Mouse (Mus musculus) neural tube, embryonic 15.5 days (tissue): ENCODE measurements at regions not wholly inside any gene's neighbourhood (a gene's known extent, or its start where the extent isn't known, plus 50 kb on each side); places are given as distances from the start of the nearest gene placed in this dataset.

ENCODE experiments used
- ATAC-seq: fragments of 200-750 bp; cut with Nextera tagmentation; 2 replicates; pipeline ENCODE4 v1.8.0; 2017; ENCODE audit warnings: mild to moderate bottlenecking, moderate TSS enrichment, moderate library complexity; ENCODE audit not compliant: low FRiP score
- H3K27ac ChIP-seq: fragments of 300-500 bp; sonication (generic); replicated peaks from 2 replicates; pipeline ENCODE4 v1.5.1; 2015; ENCODE audit warnings: mild to moderate bottlenecking, inconsistent platforms
- H3K27me3 ChIP-seq: fragments of 300-500 bp; sonication (generic); replicated peaks from 2 replicates; pipeline ENCODE4 v1.6.1; 2015; ENCODE audit warnings: inconsistent platforms
- H3K36me3 ChIP-seq: fragments of 300-500 bp; sonication (generic); 2 replicates; pipeline ENCODE4 v1.6.1; 2015; ENCODE audit warnings: inconsistent platforms
- H3K4me1 ChIP-seq: fragments of 300-500 bp; sonication (generic); 2 replicates; pipeline ENCODE4 v1.6.1; 2015; ENCODE audit warnings: inconsistent platforms
- H3K4me2 ChIP-seq: fragments of 300-500 bp; sonication (generic); 2 replicates; pipeline ENCODE4 v1.6.1; 2015; ENCODE audit warnings: inconsistent platforms, mild to moderate bottlenecking, moderate library complexity
- H3K4me3 ChIP-seq: fragments of 300-500 bp; sonication (generic); replicated peaks from 2 replicates; pipeline ENCODE4 v1.5.1; 2015; ENCODE audit warnings: mild to moderate bottlenecking, inconsistent platforms
- H3K9ac ChIP-seq: fragments of 300-500 bp; sonication (generic); replicated peaks from 2 replicates; pipeline ENCODE4 v1.6.1; 2015; ENCODE audit warnings: mild to moderate bottlenecking, inconsistent platforms
- H3K9me3 ChIP-seq: fragments of 300-500 bp; sonication (generic); replicated peaks from 2 replicates; pipeline ENCODE4 v1.6.1; 2016; ENCODE audit warnings: inconsistent platforms
- WGBS: fragments of 180-500 bp; shearing (Covaris S2); methylation state at CpG from one replicate; pipeline ENCODE4 v1.1.7; 2015; ENCODE audit warnings: mixed read lengths; 5-methylcytosine and 5-hydroxymethylcytosine counted together

- H3K36me3 ChIP-seq = no peaks in the 10 kb centered on the region
- H3K4me2 ChIP-seq = no peak overlapping the region
- WGBS = 92% methylated on average over 5 of the region's 5 CpGs
- no peak for ATAC-seq
- H3K9me3 ChIP-seq = no peaks in the 10 kb centered on the region
- no peak overlapping the region for H3K9ac ChIP-seq
- no peak overlapping the region for H3K27ac ChIP-seq
- H3K4me3 ChIP-seq = no peak overlapping the region
- no peaks in the 10 kb centered on the region for H3K27me3 ChIP-seq
- H3K4me1 ChIP-seq = peaks cover 28% of the 10 kb centered on the region
These were observed 166.2 kb downstream of the Tpra1 start for GRCm38 (mm10) chr6:89068286-89068685.

GRCm38 (mm10) chr6:89069108-89069507 is 167.1 kb downstream of the Tpra1 start:
- H3K4me2 ChIP-seq = no peak overlapping the region
- no peak overlapping the region for H3K9ac ChIP-seq
- H3K27ac ChIP-seq = peak overlapping the region; percentile 51; the same call in 1 of the 2 replicates
- H3K9me3 ChIP-seq = no peaks in the 10 kb centered on the region
- H3K4me3 ChIP-seq = no peak overlapping the region
- 28% methylated on average over 5 of the region's 5 CpGs for WGBS
- no peaks in the 10 kb centered on the region for H3K27me3 ChIP-seq
- H3K4me1 ChIP-seq = peaks cover 32% of the 10 kb centered on the region
- ATAC-seq = peak; percentile 45; the same call in 1 of the 2 replicates
- H3K36me3 ChIP-seq = no peaks in the 10 kb centered on the region

DNA sequence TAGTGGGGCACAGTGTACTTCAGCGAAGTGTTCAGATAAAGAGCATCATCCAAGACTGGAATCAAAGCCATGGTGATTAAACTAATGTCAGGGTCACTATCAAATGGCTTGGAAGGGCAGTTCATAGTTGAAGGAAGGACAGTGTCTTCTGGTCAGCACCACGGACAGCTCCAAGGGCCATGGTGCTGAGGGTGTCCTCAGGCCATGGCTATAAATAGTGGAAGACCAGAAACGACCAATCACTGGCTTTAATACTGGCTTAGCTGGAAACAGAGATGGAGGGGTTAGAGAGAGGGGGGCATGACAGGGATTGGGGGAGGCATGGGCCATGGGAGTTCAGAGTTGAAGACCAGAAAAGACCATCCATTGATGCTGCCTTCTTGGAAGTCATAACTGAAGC is 168.0 kb downstream of the Tpra1 start:
- WGBS = 16% methylated on average over 3 of the region's 3 CpGs
- H3K4me1 ChIP-seq = peaks cover 32% of the 10 kb centered on the region

DNA sequence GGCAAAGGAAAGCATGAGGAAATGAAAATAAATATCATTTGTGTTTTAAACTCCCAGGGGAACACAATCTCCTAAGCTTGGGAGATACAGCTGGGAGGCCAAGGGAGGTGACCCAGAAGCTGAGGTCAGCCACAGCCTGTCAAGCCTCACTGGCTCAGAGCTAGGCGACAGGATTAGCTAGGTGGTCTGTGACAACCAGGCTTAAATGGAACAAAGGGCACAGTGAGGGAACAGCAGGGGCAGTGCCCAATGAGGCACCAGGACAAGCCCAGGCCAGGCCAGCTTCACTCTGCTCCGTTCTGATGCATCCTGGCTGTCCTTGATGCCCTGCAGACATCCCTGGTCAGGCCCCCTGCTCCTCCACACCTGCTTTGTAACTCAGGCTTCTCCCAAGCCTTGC is 169.7 kb downstream of the Tpra1 start:
- ATAC-seq = no peak
- 41% methylated on average over 2 of the region's 2 CpGs for WGBS
- Histone ChIP-seq H3K27me3 (no peaks in the 10 kb centered on the region), H3K9ac (no peak overlapping the region), H3K4me2 (no peak overlapping the region), H3K36me3 (no peaks in the 10 kb centered on the region), H3K9me3 (no peaks in the 10 kb centered on the region), H3K27ac (no peak overlapping the region), H3K4me3 (no peak overlapping the region), H3K4me1 (peaks cover 27% of the 10 kb centered on the region)

More for the DNA sequence above, 168.0 kb downstream of the Tpra1 start:
- H3K4me3 ChIP-seq = no peak overlapping the region
- H3K36me3 ChIP-seq = no peaks in the 10 kb centered on the region
- no peak overlapping the region for H3K9ac ChIP-seq
- no peak overlapping the region for H3K27ac ChIP-seq
- ATAC-seq = no peak
- H3K4me2 ChIP-seq = no peak overlapping the region
- H3K9me3 ChIP-seq = no peaks in the 10 kb centered on the region
- H3K27me3 ChIP-seq = no peaks in the 10 kb centered on the region

GRCm38 (mm10) chr6:89072569-89072968 is 170.5 kb downstream of the Tpra1 start:
- H3K4me3 ChIP-seq = no peak overlapping the region
- H3K4me1 ChIP-seq = peaks cover 27% of the 10 kb centered on the region
- no peaks in the 10 kb centered on the region for H3K27me3 ChIP-seq
- no peaks in the 10 kb centered on the region for H3K9me3 ChIP-seq
- H3K9ac ChIP-seq = no peak overlapping the region
- ATAC-seq = no peak
- H3K4me2 ChIP-seq = no peak overlapping the region
- H3K36me3 ChIP-seq = no peaks in the 10 kb centered on the region
- WGBS = 53% methylated on average over 2 of the region's 2 CpGs
- no peak overlapping the region for H3K27ac ChIP-seq

DNA sequence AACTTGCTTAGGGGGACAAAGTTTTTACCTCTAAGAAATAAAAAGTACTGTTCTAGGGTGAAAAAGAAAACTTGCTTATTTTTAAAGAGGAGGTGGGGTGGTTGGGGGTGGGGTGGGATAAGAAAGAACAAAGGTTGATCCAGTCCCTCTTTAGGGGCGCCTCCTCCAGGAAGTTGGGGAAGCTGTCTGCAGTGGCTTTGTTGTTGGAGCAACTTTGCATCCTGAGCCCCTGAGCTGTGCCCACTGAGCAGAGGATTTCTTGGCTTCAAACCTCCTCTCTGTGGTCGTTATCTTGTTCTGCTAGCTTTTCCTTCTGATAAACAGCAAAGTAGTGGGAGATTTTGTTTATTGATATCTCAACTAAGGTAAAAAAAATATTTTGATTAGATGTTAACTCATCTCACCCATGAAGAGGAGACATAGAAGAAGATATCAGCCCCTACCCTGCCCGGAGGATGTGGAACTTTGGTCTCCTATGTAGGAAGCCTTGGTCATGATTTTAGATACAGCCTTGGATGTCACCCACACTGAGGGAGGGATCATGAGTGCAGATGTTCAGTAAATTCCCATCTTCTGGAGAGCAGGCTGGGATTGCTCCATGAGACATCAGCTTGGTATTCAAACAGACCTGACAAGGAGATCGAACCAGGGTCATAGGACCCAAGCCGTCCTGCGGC is 179.7 kb downstream of the Tpra1 start:
- H3K4me1 ChIP-seq = no peaks in the 10 kb centered on the region
- no peaks in the 10 kb centered on the region for H3K36me3 ChIP-seq
- no peaks in the 10 kb centered on the region for H3K9me3 ChIP-seq
- 79% methylated on average over 6 of the region's 6 CpGs for WGBS
- no peak for ATAC-seq
- H3K4me2 ChIP-seq = no peak overlapping the region
- no peak overlapping the region for H3K9ac ChIP-seq
- H3K27ac ChIP-seq = no peak overlapping the region
- H3K27me3 ChIP-seq = no peaks in the 10 kb centered on the region
- H3K4me3 ChIP-seq = no peak overlapping the region

DNA sequence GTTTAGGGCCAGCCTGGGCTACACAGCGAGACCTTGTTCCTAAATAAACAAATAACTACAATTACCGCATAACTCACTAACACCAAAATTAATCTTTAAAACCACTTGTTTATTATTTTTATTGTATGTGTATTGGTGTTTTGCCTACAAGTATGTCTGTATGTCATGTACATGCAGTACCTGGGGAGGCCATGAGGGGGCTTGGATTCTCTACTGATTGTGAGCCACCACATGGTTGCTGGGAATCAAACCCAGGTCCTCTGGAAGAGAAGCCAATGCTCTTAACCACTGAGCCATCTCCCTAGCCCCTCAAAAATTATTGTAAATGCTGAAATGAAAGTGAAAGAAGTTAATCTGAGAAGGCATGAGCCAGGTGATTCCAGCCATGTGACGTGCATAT is 182.4 kb downstream of the Tpra1 start:
- Histone ChIP-seq H3K4me3 (no peak overlapping the region), H3K27ac (no peak overlapping the region), H3K9me3 (no peaks in the 10 kb centered on the region), H3K4me2 (no peak overlapping the region), H3K27me3 (no peaks in the 10 kb centered on the region), H3K4me1 (no peaks in the 10 kb centered on the region), H3K9ac (no peak overlapping the region), H3K36me3 (no peaks in the 10 kb centered on the region)
- ATAC-seq = no peak
- WGBS = 94% methylated on average over 3 of the region's 3 CpGs

GRCm38 (mm10) chr6:89085151-89085550 is 183.1 kb downstream of the Tpra1 start:
- ATAC-seq = no peak
- 88% methylated on average over 6 of the region's 6 CpGs for WGBS
- no peaks in the 10 kb centered on the region for H3K9me3 ChIP-seq
- H3K9ac ChIP-seq = no peak overlapping the region
- no peaks in the 10 kb centered on the region for H3K27me3 ChIP-seq
- H3K4me2 ChIP-seq = no peak overlapping the region
- H3K4me1 ChIP-seq = no peaks in the 10 kb centered on the region
- H3K36me3 ChIP-seq = no peaks in the 10 kb centered on the region
- no peak overlapping the region for H3K27ac ChIP-seq
- H3K4me3 ChIP-seq = no peak overlapping the region

DNA sequence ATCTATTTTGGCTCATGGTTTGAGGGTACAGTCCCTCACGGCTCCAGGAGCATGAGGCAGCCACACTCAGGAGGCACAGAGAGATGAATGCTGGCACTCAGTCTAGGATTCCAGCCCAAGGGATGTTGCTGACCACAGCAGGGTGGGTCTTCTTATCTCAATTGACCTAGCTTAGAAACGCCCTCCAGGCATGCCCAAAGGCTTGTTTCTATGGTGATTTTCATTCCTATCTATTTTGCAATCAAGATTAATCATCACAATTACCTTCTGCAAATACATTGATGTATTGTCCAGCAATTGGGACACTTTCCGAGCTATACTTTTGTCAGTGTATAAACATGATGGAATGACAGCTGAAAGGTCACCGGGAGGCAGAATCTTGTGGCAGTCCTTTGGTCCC is 185.6 kb downstream of the Tpra1 start:
- H3K4me2 ChIP-seq = no peak overlapping the region
- H3K4me3 ChIP-seq = no peak overlapping the region
- no peaks in the 10 kb centered on the region for H3K27me3 ChIP-seq
- ATAC-seq = no peak
- H3K9ac ChIP-seq = no peak overlapping the region
- H3K4me1 ChIP-seq = no peaks in the 10 kb centered on the region
- H3K9me3 ChIP-seq = no peaks in the 10 kb centered on the region
- no peak overlapping the region for H3K27ac ChIP-seq
- no peaks in the 10 kb centered on the region for H3K36me3 ChIP-seq
- WGBS = 75% methylated on average over 4 of the region's 4 CpGs

GRCm38 (mm10) chr6:89090096-89090495 is 188.0 kb downstream of the Tpra1 start:
- no peak overlapping the region for H3K4me3 ChIP-seq
- ATAC-seq = no peak
- no peak overlapping the region for H3K27ac ChIP-seq
- no peaks in the 10 kb centered on the region for H3K9me3 ChIP-seq
- no peak overlapping the region for H3K4me2 ChIP-seq
- no peak overlapping the region for H3K9ac ChIP-seq
- 95% methylated on average over 5 of the region's 5 CpGs for WGBS
- no peaks in the 10 kb centered on the region for H3K27me3 ChIP-seq
- H3K36me3 ChIP-seq = no peaks in the 10 kb centered on the region
- no peaks in the 10 kb centered on the region for H3K4me1 ChIP-seq

DNA sequence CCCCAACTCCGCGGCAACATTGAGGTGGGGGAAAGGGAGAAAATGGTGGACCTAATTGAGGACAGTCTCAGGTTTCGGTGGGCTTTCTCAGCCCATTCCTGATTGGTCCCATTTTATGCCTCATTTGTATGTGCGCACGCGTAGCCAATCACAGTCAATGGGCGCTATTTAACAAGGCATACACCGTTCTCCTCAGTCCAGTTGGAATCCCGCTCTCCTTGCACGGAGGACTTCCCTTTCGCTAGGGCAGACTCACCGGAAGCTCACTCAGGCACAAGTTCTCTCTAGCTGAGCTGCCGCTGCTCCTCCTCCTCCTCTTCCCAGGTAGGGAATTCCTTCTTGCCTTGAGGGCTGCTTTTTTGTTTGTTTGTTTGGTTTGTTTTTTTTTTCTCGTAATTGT is 193.9 kb downstream of the Tpra1 start:
- Histone ChIP-seq H3K9ac (no peak overlapping the region), H3K27ac (no peak overlapping the region), H3K4me2 (no peak overlapping the region), H3K27me3 (no peaks in the 10 kb centered on the region), H3K4me1 (no peaks in the 10 kb centered on the region), H3K9me3 (no peaks in the 10 kb centered on the region), H3K4me3 (no peak overlapping the region), H3K36me3 (no peaks in the 10 kb centered on the region)
- no peak for ATAC-seq
- 94% methylated on average over 14 of the region's 14 CpGs for WGBS

GRCm38 (mm10) chr6:89097531-89097930 is 195.5 kb downstream of the Tpra1 start:
- Histone ChIP-seq H3K9me3 (no peaks in the 10 kb centered on the region), H3K36me3 (no peaks in the 10 kb centered on the region), H3K4me3 (no peak overlapping the region), H3K4me2 (no peak overlapping the region), H3K4me1 (no peaks in the 10 kb centered on the region), H3K27me3 (no peaks in the 10 kb centered on the region), H3K27ac (no peak overlapping the region), H3K9ac (no peak overlapping the region)
- no peak for ATAC-seq
- 80% methylated on average over 8 of the region's 8 CpGs for WGBS
